Mouse (Mus musculus): ENCODE results near the gene Lamtor3. TPM values are rescaled to one million over a fixed set of nuclear protein-coding genes. Genes with fewer than 3 reads are reported as not detected.
A peak's percentile ranks its signal among the peaks of the same experiment; 100 is the strongest.
"Not testable (repeated sequence)": the region's sequence is repeated elsewhere in the genome, so short reads cannot be mapped to it uniquely, and the experiment has no call there.

Gene Lamtor3
- polyA plus RNA-seq, 1 experiment from 2014 or later = 98.7 TPM

DNA sequence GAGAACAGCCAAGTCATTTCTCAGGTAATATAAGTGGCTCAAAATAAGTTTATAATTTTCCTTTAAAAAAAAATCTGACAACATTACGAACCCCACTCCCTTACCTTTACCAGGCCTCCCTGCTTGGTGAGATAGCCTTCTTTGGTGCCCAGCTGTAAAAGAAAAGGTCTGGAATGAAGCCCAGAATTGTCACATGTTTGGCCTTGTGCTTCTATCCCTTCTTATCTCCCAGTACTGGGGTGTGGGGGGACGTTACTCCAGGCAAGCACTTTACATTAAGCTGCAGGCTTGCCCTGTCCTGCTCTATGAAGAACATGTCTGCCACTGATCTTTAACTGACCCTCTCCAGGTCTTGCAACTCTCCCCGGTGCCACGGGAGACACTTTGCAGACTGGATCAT is 22.5 kb downstream of the Lamtor3 start:
- no peaks in the 10 kb centered on the region for H3K9me3 ChIP-seq (ENCODE audit: control insufficient read depth, low read length)
- DNase-seq (ENCODE audit: low spot score, missing footprints) (peak; percentile 70), ATAC-seq (ENCODE audit: low FRiP score) (no peak)
- 87% methylated on average over 4 of the region's 4 CpGs for WGBS
- no peak overlapping the region for H3K27ac ChIP-seq (ENCODE audit: low read depth, low read length)
- no peak overlapping the region for H3K4me2 ChIP-seq
- no peaks in the 10 kb centered on the region for H3K27me3 ChIP-seq (ENCODE audit: control insufficient read depth, insufficient read depth, low read length)
- H3K36me3 ChIP-seq (ENCODE audit: control insufficient read depth, insufficient read depth, low read length) = no peaks in the 10 kb centered on the region
- H3K4me3 ChIP-seq (ENCODE audit: low read depth, low read length) = no peak overlapping the region
- H3K4me1 ChIP-seq (ENCODE audit: control insufficient read depth, insufficient read depth, low read length) = peaks cover 6% of the 10 kb centered on the region
- H3K9ac ChIP-seq (ENCODE audit: low read length) = no peak overlapping the region

DNA sequence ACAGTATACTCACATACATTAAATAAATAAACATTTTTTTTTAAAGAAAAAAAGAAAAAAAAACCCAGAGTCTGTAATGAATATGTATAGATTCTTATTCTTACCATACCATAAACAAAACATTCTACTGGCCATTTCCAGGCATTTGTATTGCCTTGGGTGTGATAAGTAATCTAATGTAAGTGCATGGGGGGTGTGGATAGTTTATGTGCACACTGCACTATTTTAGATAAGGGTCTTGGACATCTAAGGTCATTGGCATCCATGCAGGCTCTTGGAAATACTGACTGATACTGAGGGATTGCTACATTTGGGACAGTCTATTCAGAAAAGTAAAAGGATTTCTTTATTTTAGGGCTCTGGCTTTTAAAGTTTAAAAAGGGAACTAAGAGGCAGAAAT is 23.2 kb downstream of the Lamtor3 start:
- Histone ChIP-seq H3K27me3 (ENCODE audit: control insufficient read depth, insufficient read depth, low read length) (no peaks in the 10 kb centered on the region), H3K36me3 (ENCODE audit: control insufficient read depth, insufficient read depth, low read length) (no peaks in the 10 kb centered on the region), H3K27ac (ENCODE audit: low read depth, low read length) (no peak overlapping the region), H3K4me2 (no peak overlapping the region), H3K4me1 (ENCODE audit: control insufficient read depth, insufficient read depth, low read length) (peaks cover under 1% of the 10 kb centered on the region; the same call in 1 of the 2 replicates), H3K4me3 (ENCODE audit: low read depth, low read length) (no peak overlapping the region), H3K9ac (ENCODE audit: low read length) (no peak overlapping the region), H3K9me3 (ENCODE audit: control insufficient read depth, low read length) (no peaks in the 10 kb centered on the region)
- DNase-seq (ENCODE audit: low spot score, missing footprints) (peak; percentile 21), ATAC-seq (ENCODE audit: low FRiP score) (no peak)

DNA sequence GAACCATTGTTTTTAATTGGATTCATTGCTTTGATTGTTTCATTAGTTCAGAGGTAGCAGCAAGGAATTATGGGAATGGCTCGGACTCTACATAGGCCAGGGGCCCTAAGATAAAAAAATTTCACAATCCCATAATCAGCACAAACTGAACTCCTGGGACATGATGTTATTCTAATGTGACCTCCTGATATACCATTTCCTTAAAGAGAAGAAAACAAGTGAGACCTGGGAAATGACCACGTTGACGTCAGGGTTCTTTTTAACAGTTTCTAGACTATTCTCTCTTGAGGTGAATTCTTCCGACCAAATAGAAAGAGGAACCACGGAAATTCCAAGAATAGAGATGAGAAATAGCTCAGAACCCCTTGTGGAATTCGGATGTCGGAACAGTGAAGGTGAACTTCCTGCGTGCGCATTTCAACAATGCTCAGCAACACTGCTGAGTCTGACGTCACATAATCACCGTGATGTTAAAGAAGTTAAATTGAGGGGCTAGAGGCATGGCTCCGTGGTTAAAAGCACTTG is 23.9 kb downstream of the Lamtor3 start:
- no peaks in the 10 kb centered on the region for H3K36me3 ChIP-seq (ENCODE audit: control insufficient read depth, insufficient read depth, low read length)
- no peaks in the 10 kb centered on the region for H3K27me3 ChIP-seq (ENCODE audit: control insufficient read depth, insufficient read depth, low read length)
- no peak overlapping the region for H3K9ac ChIP-seq (ENCODE audit: low read length)
- H3K4me1 ChIP-seq (ENCODE audit: control insufficient read depth, insufficient read depth, low read length) = no peaks in the 10 kb centered on the region
- no peak overlapping the region for H3K27ac ChIP-seq (ENCODE audit: low read depth, low read length)
- DNase-seq (ENCODE audit: low spot score, missing footprints) (no peak), ATAC-seq (ENCODE audit: low FRiP score) (no peak)
- 88% methylated on average over 12 of the region's 12 CpGs for WGBS
- H3K9me3 ChIP-seq (ENCODE audit: control insufficient read depth, low read length) = no peaks in the 10 kb centered on the region
- no peak overlapping the region for H3K4me3 ChIP-seq (ENCODE audit: low read depth, low read length)
- no peak overlapping the region for H3K4me2 ChIP-seq

DNA sequence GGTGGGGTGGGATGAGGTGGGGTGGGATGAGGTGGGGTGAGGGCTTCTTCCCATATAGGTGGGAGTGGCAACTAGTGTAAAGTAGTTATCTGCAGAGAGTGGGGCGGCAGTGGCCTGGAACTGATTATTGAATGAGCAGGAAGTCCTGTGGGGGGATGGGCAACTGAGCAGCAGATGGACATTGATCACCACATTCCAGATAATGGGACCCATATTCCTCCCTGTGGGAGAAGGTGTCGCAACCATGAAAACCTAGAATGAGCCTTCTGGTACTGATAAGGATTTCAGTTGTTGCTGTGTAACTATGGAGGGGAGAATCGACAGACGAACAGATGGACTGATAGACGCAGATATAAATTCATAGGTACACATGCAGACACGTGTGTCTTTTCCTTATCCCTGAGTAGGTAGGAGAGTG is 25.4 kb downstream of the Lamtor3 start:
- H3K9ac ChIP-seq (ENCODE audit: low read length) = no peak overlapping the region
- 85% methylated on average over 6 of the region's 6 CpGs for WGBS

DNA sequence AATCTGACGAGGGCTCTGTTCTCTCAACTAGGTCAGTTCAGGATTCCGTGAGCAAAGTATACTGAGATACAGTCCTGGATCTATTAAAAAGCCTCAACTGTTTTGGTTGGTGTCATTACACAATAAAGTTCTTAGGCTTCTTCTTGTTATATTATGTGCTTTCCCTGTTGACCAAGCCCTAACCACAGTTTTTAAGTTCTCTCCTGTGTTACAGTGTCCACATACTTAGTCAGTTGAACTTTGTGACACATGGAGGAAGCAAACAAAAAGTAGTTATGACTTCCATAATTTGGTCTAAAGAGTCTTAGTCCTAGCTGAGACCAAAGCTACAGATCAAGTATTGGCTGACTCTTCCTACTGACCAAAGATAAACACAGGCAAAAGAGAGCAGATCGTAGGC is 28.5 kb downstream of the Lamtor3 start:
- 91% methylated on average over 3 of the region's 3 CpGs for WGBS
- no peaks in the 10 kb centered on the region for H3K36me3 ChIP-seq (ENCODE audit: control insufficient read depth, insufficient read depth, low read length)
- H3K9me3 ChIP-seq (ENCODE audit: control insufficient read depth, low read length) = no peaks in the 10 kb centered on the region

More for the DNA sequence above, 25.4 kb downstream of the Lamtor3 start:
- no peak overlapping the region for H3K27ac ChIP-seq (ENCODE audit: low read depth, low read length)
- no peaks in the 10 kb centered on the region for H3K4me1 ChIP-seq (ENCODE audit: control insufficient read depth, insufficient read depth, low read length)
- no peaks in the 10 kb centered on the region for H3K36me3 ChIP-seq (ENCODE audit: control insufficient read depth, insufficient read depth, low read length)
- DNase-seq (ENCODE audit: low spot score, missing footprints) = no peak
- H3K4me3 ChIP-seq (ENCODE audit: low read depth, low read length) = no peak overlapping the region
- H3K27me3 ChIP-seq (ENCODE audit: control insufficient read depth, insufficient read depth, low read length) = no peaks in the 10 kb centered on the region
- ATAC-seq (ENCODE audit: low FRiP score) = no peak
- H3K9me3 ChIP-seq (ENCODE audit: control insufficient read depth, low read length) = no peaks in the 10 kb centered on the region
- no peak overlapping the region for H3K4me2 ChIP-seq

DNA sequence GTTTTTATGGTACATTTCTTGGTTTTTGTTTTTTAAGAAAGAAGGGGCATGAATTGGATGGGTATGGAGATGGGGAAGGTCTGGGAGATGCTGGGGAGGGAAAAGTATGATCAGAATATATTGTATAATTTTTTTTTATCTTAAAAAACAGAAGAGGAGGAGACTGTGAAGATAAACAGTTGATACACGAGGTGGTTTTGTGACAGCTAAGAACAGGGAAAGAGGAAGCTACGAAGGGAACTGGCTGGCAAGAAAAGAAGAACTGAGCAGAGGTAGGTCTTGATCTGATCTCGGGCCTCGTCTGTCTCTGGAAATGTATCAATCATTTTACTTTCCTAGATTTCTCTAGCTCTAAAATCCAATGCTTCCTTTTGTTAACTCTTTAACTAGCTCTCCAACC is 29.2 kb downstream of the Lamtor3 start:
- Histone ChIP-seq H3K36me3 (ENCODE audit: control insufficient read depth, insufficient read depth, low read length) (no peaks in the 10 kb centered on the region), H3K4me2 (no peak overlapping the region), H3K9me3 (ENCODE audit: control insufficient read depth, low read length) (no peaks in the 10 kb centered on the region), H3K27ac (ENCODE audit: low read depth, low read length) (no peak overlapping the region), H3K4me1 (ENCODE audit: control insufficient read depth, insufficient read depth, low read length) (no peaks in the 10 kb centered on the region), H3K4me3 (ENCODE audit: low read depth, low read length) (no peak overlapping the region), H3K9ac (ENCODE audit: low read length) (no peak overlapping the region), H3K27me3 (ENCODE audit: control insufficient read depth, insufficient read depth, low read length) (no peaks in the 10 kb centered on the region)
- DNase-seq (ENCODE audit: low spot score, missing footprints) = no peak
- 84% methylated on average over 4 of the region's 4 CpGs for WGBS
- no peak for ATAC-seq (ENCODE audit: low FRiP score)

More for the DNA sequence above, 28.5 kb downstream of the Lamtor3 start:
- Histone ChIP-seq H3K27me3 (ENCODE audit: control insufficient read depth, insufficient read depth, low read length) (no peaks in the 10 kb centered on the region), H3K9ac (ENCODE audit: low read length) (no peak overlapping the region), H3K4me1 (ENCODE audit: control insufficient read depth, insufficient read depth, low read length) (no peaks in the 10 kb centered on the region), H3K4me3 (ENCODE audit: low read depth, low read length) (no peak overlapping the region), H3K4me2 (no peak overlapping the region), H3K27ac (ENCODE audit: low read depth, low read length) (no peak overlapping the region)
- no peak for DNase-seq (ENCODE audit: low spot score, missing footprints)
- no peak for ATAC-seq (ENCODE audit: low FRiP score)

DNA sequence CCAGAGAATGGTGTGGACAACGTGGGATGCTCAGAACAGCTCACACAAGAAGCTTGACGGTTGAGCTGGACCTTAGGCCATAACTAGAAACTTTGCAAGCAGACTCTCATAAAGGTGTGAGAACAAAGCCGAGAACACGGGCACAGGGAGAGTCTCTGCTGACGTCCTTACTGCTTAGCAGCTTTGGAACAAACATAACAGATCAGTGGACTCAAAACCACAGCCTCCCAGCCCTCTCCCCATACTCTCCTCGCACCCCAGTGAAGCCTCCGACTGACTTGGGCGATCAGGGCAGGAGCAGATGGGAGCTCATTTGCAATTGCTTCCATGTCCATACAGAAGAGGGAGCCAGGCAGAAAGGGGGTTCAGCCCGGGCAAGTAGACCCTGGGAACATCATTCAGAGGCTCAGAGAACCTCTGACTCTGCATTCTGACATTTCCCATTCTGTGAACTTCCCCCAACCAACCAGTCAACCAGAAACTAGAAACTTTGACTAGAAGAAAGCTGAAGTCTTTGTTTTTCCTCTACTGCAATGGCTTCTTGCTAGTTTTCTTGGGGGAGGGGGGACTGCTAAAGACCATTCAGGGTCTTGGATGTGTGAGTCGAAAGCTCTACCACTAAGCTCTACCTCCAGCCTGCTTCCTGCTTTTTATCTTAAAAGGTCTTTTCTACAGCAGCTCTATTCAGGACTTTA is 32.0 kb downstream of the Lamtor3 start:
- Histone ChIP-seq H3K9me3 (ENCODE audit: control insufficient read depth, low read length) (no peaks in the 10 kb centered on the region), H3K36me3 (ENCODE audit: control insufficient read depth, insufficient read depth, low read length) (no peaks in the 10 kb centered on the region), H3K27ac (ENCODE audit: low read depth, low read length) (no peak overlapping the region), H3K27me3 (ENCODE audit: control insufficient read depth, insufficient read depth, low read length) (no peaks in the 10 kb centered on the region), H3K9ac (ENCODE audit: low read length) (no peak overlapping the region), H3K4me2 (no peak overlapping the region), H3K4me1 (ENCODE audit: control insufficient read depth, insufficient read depth, low read length) (peaks cover 5% of the 10 kb centered on the region; the same call in 1 of the 2 replicates), H3K4me3 (ENCODE audit: low read depth, low read length) (no peak overlapping the region)
- ATAC-seq (ENCODE audit: low FRiP score) (no peak), DNase-seq (ENCODE audit: low spot score, missing footprints) (peak; percentile 53)
- WGBS = 80% methylated on average over 10 of the region's 10 CpGs

DNA sequence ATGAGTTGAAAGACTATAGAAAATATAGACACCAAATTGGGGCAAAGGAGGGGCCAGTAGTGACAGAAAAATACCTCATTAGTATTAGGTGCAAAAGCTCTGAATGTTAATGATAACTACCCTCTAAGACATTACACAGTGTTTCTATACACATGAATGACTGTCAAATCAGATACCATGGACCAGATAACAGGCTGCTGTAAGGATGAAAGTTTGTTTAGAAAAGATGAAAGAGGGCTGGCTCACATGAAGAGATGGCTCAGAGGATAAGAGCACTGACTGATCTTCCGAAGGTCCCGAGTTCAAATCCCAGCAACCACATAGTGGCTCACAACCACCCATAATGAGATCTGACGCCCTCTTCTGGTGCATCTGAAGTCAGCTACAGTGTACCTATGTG is 33.0 kb downstream of the Lamtor3 start:
- not testable (repeated sequence) for H3K27ac ChIP-seq (ENCODE audit: low read depth, low read length); H3K4me3 ChIP-seq (ENCODE audit: low read depth, low read length); H3K36me3 ChIP-seq (ENCODE audit: control insufficient read depth, insufficient read depth, low read length); H3K4me1 ChIP-seq (ENCODE audit: control insufficient read depth, insufficient read depth, low read length); H3K27me3 ChIP-seq (ENCODE audit: control insufficient read depth, insufficient read depth, low read length); DNase-seq (ENCODE audit: low spot score, missing footprints); H3K9ac ChIP-seq (ENCODE audit: low read length); H3K4me2 ChIP-seq; H3K9me3 ChIP-seq (ENCODE audit: control insufficient read depth, low read length); ATAC-seq (ENCODE audit: low FRiP score)
- WGBS = 95% methylated on average over 3 of the region's 3 CpGs

DNA sequence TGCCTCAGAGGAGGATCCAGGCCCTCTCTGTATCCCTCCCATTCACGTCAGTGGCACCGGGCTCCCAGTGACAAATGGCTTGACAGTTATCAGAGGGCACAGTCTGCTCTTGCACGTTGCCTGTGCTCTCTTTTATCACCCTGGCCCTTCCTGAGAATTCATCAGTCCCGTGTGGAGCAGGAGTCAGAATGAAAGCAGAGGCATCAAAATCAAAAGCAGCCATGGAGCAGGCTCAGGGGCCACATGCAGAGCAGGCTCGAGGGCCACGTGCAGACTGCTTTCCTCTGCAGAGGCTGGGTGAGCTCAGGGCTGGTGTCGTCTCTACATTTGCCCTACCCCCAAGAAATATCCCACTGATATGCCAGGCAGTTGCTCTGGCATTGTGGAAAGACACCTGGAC is 33.5 kb downstream of the Lamtor3 start:
- no peaks in the 10 kb centered on the region for H3K36me3 ChIP-seq (ENCODE audit: control insufficient read depth, insufficient read depth, low read length)
- no peaks in the 10 kb centered on the region for H3K27me3 ChIP-seq (ENCODE audit: control insufficient read depth, insufficient read depth, low read length)
- 0 out of 2 replicates have a peak, but pooled peaks have one; percentile 30 for ATAC-seq (ENCODE audit: low FRiP score)
- peak; percentile 49 for DNase-seq (ENCODE audit: low spot score, missing footprints)
- H3K4me3 ChIP-seq (ENCODE audit: low read depth, low read length) = no peak overlapping the region
- H3K4me1 ChIP-seq (ENCODE audit: control insufficient read depth, insufficient read depth, low read length) = peaks cover 8% of the 10 kb centered on the region; the same call in 1 of the 2 replicates
- H3K4me2 ChIP-seq = no peak overlapping the region
- no peaks in the 10 kb centered on the region for H3K9me3 ChIP-seq (ENCODE audit: control insufficient read depth, low read length)
- 47% methylated on average over 7 of the region's 7 CpGs for WGBS
- H3K9ac ChIP-seq (ENCODE audit: low read length) = no peak overlapping the region
- no peak overlapping the region for H3K27ac ChIP-seq (ENCODE audit: low read depth, low read length)
